Mouse (Mus musculus) heart, embryonic 14.5 days (tissue): ENCODE results near the gene Gstm6. TPM values are rescaled to one million over a fixed set of nuclear protein-coding genes. Genes with fewer than 3 reads are reported as not detected.
"Not testable (repeated sequence)": the region's sequence is repeated elsewhere in the genome, so short reads cannot be mapped to it uniquely, and the experiment has no call there.

ENCODE experiments used
- ATAC-seq: fragments of 200-750 bp; cut with Nextera tagmentation; 2 replicates; pipeline ENCODE4 v1.8.0; 2017; ENCODE audit warnings: low read depth, moderate TSS enrichment; ENCODE audit not compliant: insufficient number of reproducible peaks, insufficient read depth, low FRiP score
- H3K27ac ChIP-seq, 2 experiments: fragments of 200-500 bp in 1 of 2; fragments of 300-500 bp in 1 of 2; sonication (generic) in 1 of 2; replicated peaks in 1 of 2; 2 replicates each; pipeline ENCODE4 v1.5.1; 2012 to 2014; ENCODE audit warnings: low read depth in 2 of 2, low read length in 2 of 2, control low read depth in 1 of 2, mild to moderate bottlenecking in 1 of 2, mixed read lengths in 1 of 2; ENCODE audit not compliant: control insufficient read depth in 1 of 2, insufficient read depth in 1 of 2
- H3K27me3 ChIP-seq: fragments of 300-500 bp; sonication (generic); 2 replicates; pipeline ENCODE4 v1.6.1; 2014; ENCODE audit warnings: mild to moderate bottlenecking, low read length, control low read depth; ENCODE audit not compliant: control insufficient read depth, insufficient read depth
- H3K36me3 ChIP-seq: fragments of 300-500 bp; sonication (generic); 2 replicates; pipeline ENCODE4 v1.6.1; 2014; ENCODE audit warnings: mild to moderate bottlenecking, control low read depth, low read length, mixed read lengths; ENCODE audit not compliant: control insufficient read depth, insufficient read depth
- H3K4me1 ChIP-seq, 2 experiments: fragments of 200-500 bp in 1 of 2; fragments of 300-500 bp in 1 of 2; sonication (generic) in 1 of 2; 2 replicates each; pipeline ENCODE4 v1.6.1; 2012 to 2014; ENCODE audit warnings: low read length in 2 of 2, control low read depth in 1 of 2, mixed read lengths in 1 of 2; ENCODE audit not compliant: control insufficient read depth in 2 of 2, insufficient read depth in 2 of 2
- H3K4me2 ChIP-seq: fragments of 300-500 bp; sonication (generic); 2 replicates; pipeline ENCODE4 v1.6.1; 2014; ENCODE audit warnings: mild to moderate bottlenecking, low read length
- H3K4me3 ChIP-seq, 2 experiments: fragments of 200-500 bp in 1 of 2; fragments of 300-500 bp in 1 of 2; sonication (generic) in 1 of 2; 2 replicates each; pipeline ENCODE4 v1.5.1; 2012 to 2014; ENCODE audit warnings: low read length in 2 of 2, mild to moderate bottlenecking in 2 of 2, control low read depth in 1 of 2, low read depth in 1 of 2, moderate library complexity in 1 of 2; ENCODE audit not compliant: control insufficient read depth in 1 of 2, insufficient read depth in 1 of 2
- H3K9ac ChIP-seq: fragments of 300-500 bp; sonication (generic); 2 replicates; pipeline ENCODE4 v1.6.1; 2014; ENCODE audit warnings: mild to moderate bottlenecking, low read length
- H3K9me3 ChIP-seq: fragments of 300-500 bp; sonication (generic); 2 replicates; pipeline ENCODE4 v1.6.1; 2016; ENCODE audit warnings: low read length, control low read depth; ENCODE audit not compliant: control insufficient read depth
- WGBS: fragments of 180-500 bp; shearing (Covaris S2); extraction: QIAGEN DNeasy Blood & Tissue Kit; methylation state at CpG from one replicate; pipeline ENCODE4 v1.1.7; 2014; 5-methylcytosine and 5-hydroxymethylcytosine counted together
- polyA plus RNA-seq: library from polyadenylated mRNA; unstranded; fragments of >200 nt; fragmentation: Nextera tagmentation; extraction: Ambion mirVana; gene quantifications from 2 replicates; pipeline ENCODE4 v1.2.1, GENCODE M21; 2014

The Gstm6 gene
- polyA plus RNA-seq, 1 experiment from 2014 or later, result 11.9 TPM

DNA sequence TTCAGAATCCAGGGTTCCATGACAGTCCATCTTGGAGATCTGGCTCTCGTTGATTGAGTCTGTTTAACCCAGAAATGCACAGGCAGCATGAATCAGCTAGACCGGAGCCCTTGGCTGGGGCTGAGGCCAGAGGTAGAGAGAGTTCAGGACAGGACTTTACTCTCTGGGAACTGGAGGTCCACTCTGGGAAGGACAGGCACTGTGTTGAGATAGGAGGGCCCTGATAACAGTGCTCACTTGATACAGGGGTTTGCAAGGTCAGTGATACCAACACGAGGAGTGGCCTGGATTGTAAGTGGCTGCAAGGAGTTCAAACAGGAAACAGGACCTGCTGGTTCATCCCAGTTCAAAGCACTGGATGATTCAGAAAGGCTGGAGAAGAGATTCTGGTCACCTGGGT lies 34.1 kb upstream of the Gstm6 start:
- Histone ChIP-seq H3K4me2 (no peak overlapping the region), H3K27me3 (no peaks in the 10 kb centered on the region), H3K4me3 (no peak overlapping the region), H3K27ac (no peak overlapping the region), H3K9ac (no peak overlapping the region), H3K36me3 (no peaks in the 10 kb centered on the region), H3K9me3 (no peaks in the 10 kb centered on the region), H3K4me1 (no peaks in the 10 kb centered on the region; a peak in 1 of 4 replicates)
- ATAC-seq, result no peak
- 38% methylated on average over 3 of the region's 3 CpGs for WGBS

DNA sequence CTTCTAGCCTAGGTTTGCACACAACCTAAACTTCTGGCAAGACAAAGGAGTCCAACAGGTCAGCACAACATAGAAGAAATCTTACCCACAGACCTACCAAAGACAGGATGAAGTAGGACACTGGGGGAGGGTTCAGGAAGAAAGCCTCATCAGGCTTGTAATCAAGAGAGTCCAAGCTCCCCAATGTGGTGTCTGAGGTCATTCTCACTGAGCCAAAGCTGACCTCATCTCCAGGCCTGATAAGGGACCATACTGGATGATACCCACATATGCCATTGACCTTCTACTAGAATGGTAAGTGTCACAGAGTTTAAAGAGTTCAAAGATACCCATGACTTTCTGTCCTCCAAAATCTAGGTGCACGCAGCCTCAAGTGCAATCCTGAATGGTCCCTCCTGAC lies 30.7 kb upstream of the Gstm6 start:
- 83% methylated on average over 1 of the region's 1 CpGs for WGBS
- no peak for ATAC-seq
- Histone ChIP-seq H3K4me2 (no peak overlapping the region), H3K4me1 (no peaks in the 10 kb centered on the region; a peak in 1 of 4 replicates), H3K27me3 (no peaks in the 10 kb centered on the region), H3K27ac (no peak overlapping the region), H3K4me3 (no peak overlapping the region), H3K9ac (no peak overlapping the region), H3K9me3 (no peaks in the 10 kb centered on the region), H3K36me3 (no peaks in the 10 kb centered on the region)

DNA sequence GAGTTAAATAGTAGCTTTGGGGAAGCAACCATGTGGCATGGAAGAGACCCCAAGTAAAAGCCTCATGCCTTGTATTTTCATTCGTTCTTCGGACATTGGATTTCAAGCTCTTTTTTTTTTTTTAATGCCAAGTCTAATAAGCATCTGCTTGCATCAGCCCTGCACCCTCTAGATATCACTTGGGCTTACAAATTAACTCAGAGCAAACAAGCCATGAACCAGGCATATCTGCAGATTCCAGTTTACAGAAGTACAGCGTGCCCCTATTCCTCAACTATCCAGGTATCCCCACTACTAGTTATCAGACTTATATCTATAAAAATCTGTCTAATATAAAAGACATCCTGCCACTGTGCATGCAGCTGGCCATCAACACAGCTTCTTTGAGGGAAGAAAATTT lies 28.5 kb upstream of the Gstm6 start:
- ATAC-seq, result no peak
- H3K9me3 ChIP-seq, result no peaks in the 10 kb centered on the region
- no peaks in the 10 kb centered on the region for H3K27me3 ChIP-seq
- no peaks in the 10 kb centered on the region for H3K36me3 ChIP-seq
- no peaks in the 10 kb centered on the region for H3K4me1 ChIP-seq
- H3K4me2 ChIP-seq, result no peak overlapping the region
- no peak overlapping the region for H3K27ac ChIP-seq
- WGBS, result 88% methylated on average over 3 of the region's 3 CpGs
- H3K9ac ChIP-seq, result no peak overlapping the region
- no peak overlapping the region for H3K4me3 ChIP-seq

DNA sequence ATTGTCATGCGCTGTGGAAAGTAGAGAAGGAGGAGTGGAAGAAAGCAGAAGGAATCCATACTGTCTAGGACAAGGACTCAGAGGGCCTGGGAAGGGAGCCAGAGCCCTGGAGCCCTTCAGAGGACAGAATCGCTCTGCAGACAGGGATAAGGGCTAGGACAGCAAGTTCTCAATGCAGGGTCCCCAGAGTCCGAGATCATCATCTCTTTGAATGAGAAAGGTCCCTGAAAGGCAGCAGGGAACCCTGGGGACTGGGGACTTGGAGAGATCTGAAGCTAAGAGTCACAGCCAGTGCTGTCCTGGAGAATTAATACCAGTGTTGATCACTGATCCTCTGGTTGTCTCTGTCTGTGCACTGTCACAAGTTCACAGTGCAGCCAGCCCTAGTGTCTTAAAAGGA lies 27.6 kb upstream of the Gstm6 start:
- 41% methylated on average over 3 of the region's 3 CpGs for WGBS
- not testable (repeated sequence) for H3K4me3 ChIP-seq, H3K27ac ChIP-seq, H3K4me2 ChIP-seq, H3K9ac ChIP-seq, ATAC-seq, H3K4me1 ChIP-seq, H3K27me3 ChIP-seq, H3K9me3 ChIP-seq, H3K36me3 ChIP-seq

DNA sequence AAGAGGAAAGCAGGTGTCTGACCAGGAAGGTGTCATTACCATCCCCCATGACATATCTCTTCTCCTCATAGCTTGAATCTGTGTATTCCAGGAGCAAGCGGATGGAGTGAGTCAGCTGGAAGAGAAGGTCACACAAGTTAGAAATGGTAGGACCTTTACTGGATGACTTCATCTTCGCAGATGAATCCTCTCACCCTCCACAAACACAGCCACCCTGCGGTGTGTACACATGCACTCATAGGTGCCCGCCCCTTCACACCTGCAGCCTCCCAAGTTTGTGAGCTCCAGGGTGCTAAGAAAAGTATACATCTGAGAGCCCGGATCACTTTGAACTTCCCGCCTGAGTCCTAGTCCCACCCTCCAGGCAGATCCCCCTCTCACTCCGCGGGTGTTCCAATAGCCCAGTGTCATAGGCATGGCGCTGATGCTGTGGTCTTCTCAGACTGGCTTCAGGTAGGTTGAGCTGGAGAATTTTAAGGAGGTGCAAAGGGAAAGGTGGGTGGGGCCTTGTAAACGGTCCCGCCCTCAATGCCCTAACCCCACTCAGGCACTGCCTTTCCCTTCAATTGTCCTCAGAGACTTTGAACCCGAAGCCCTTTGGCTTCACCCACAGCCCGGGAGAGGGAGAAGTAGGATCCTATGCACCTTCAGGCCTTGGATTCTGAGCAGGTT lies 25.3 kb upstream of the Gstm6 start, which contains the start of gene Gstm3:
Gene Gstm3 (minus strand): TSS at position 560 of the 672 bp plus-strand sequence.
- ATAC-seq, result no peak
- no peaks in the 10 kb centered on the region for H3K27me3 ChIP-seq
- no peak within 1 kb of the TSS for H3K27ac ChIP-seq
- H3K36me3 ChIP-seq, result no peaks in the 10 kb centered on the region
- H3K4me2 ChIP-seq, result no peak within 1 kb of the TSS
- H3K4me3 ChIP-seq, result no peak within 1 kb of the TSS
- H3K9ac ChIP-seq, result no peak within 1 kb of the TSS
- H3K9me3 ChIP-seq, result no peaks in the 10 kb centered on the region
- 46% methylated on average over 13 of the region's 13 CpGs for WGBS
- H3K4me1 ChIP-seq, result peaks cover 0 to 2% of the 10 kb centered on the region in 2 experiments; a peak in 1 of 4 replicates

DNA sequence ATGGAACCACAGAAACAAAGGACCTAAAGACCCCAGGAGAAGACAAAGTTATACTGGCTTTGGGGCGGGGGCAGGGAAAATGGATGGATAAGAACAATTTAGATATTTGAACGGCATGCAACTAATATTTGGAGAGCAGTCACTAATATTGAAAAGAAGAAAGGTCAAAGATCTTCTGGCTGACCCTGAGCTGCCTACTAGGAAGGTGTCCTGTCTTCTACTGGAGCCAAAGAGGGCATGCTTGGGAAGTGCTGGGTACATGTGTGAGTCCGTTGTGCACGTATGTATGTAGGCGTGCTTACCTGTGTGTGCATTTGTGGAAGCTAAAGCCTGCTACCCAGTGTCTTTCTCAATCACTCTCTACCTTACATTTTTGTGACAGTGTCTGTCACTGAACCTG lies 23.1 kb upstream of the Gstm6 start:
- Histone ChIP-seq H3K9me3 (no peaks in the 10 kb centered on the region), H3K4me3 (no peak overlapping the region), H3K36me3 (no peaks in the 10 kb centered on the region), H3K9ac (no peak overlapping the region), H3K27ac (no peak overlapping the region), H3K4me1 (peaks cover 0 to 2% of the 10 kb centered on the region in 2 experiments; a peak in 1 of 4 replicates), H3K27me3 (no peaks in the 10 kb centered on the region), H3K4me2 (no peak overlapping the region)
- no peak for ATAC-seq
- 95% methylated on average over 5 of the region's 5 CpGs for WGBS

DNA sequence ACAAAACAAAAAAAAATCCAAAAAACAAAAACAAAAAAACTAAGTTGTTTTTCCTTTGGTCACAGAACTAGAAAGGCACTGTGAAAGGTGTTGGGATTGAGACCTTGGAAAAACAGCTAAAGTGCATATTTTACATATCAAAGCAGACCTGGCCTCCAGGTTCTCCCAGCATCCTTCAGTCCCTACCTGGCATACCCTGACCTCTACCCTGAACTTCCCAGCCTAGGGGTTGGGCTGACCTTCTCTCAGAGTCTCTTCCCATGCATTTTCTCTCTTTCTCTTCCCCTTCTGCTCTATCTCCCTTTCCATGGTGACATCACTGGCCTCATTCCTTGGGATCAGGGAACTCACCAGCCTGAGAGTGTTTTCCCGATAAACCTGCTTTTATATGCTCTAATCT lies 22.0 kb upstream of the Gstm6 start:
- WGBS, result 28% methylated on average over 1 of the region's 1 CpGs

More for the DNA sequence above, 22.0 kb upstream of the Gstm6 start:
- no peak overlapping the region for H3K27ac ChIP-seq
- no peaks in the 10 kb centered on the region for H3K9me3 ChIP-seq
- no peak for ATAC-seq
- no peak overlapping the region for H3K9ac ChIP-seq
- H3K4me2 ChIP-seq, result no peak overlapping the region
- H3K4me3 ChIP-seq, result no peak overlapping the region
- peaks cover 1% of the 10 kb centered on the region; the same call in 1 of the 2 replicates for H3K27me3 ChIP-seq
- H3K36me3 ChIP-seq, result no peaks in the 10 kb centered on the region
- H3K4me1 ChIP-seq, result peaks cover 0 to 2% of the 10 kb centered on the region in 2 experiments; a peak in 1 of 4 replicates
